Mouse (Mus musculus) liver, embryonic 14.5 days (tissue): Measurements from ENCODE around the gene Zfp354b.

Source experiments
- CTCF ChIP-seq: IDR thresholded peaks from 2 replicates; pipeline ENCODE4 v1.5.1; 2016; ENCODE audit warnings: antibody characterized with exemption, low read depth, control low read depth
- EP300 ChIP-seq: IDR thresholded peaks from 2 replicates; pipeline ENCODE4 v1.6.1; 2016; ENCODE audit warnings: antibody characterized with exemption, low read depth

DNA sequence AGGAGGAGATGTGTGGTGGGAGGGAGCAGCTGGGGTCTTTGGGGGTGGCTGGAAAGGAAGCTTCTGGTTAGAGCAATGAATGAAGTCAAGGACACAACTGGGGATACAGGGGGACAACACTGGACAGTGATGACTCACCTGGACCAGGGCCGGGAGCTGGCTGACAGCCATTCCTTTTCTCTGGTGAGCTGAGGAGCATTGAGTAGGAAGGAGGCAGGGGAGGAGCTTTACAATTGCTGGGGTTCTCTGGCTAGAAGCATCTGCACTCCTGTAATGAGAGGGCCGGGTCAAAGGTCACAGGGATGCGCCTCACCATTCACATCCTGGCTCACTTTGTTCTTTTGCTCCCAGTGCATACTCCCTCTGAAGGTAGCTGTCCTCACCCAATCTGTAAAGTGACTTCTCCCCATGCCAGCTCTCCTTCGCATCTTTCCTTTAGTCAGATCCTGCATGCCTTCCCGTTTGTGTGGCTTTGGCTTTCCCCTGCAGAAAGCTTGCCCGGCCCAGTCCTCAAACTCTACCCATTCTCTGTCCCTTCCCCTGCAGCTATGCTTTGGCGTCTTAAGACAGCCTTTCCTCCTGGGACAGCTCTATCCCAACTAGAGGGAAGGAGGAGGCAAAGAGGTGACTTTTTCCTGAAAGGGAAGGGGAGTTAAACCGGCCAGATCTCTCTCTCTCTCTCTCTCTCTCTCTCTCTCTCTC is 45.1 kb downstream of the Zfp354b start:
- TF ChIP-seq CTCF, result no peak
- no peak for TF ChIP-seq EP300
